Mouse (Mus musculus) MEL-GATA-1-ER (cell line): ENCODE measurements around the gene Map6d1.

Experiments used
- DNase-seq: peaks from one replicate; pipeline ENCODE4 v3.0.0-alpha.2; 2012; ENCODE audit warnings: low read depth; ENCODE audit errors: extremely low read depth

Gene Map6d1

DNA sequence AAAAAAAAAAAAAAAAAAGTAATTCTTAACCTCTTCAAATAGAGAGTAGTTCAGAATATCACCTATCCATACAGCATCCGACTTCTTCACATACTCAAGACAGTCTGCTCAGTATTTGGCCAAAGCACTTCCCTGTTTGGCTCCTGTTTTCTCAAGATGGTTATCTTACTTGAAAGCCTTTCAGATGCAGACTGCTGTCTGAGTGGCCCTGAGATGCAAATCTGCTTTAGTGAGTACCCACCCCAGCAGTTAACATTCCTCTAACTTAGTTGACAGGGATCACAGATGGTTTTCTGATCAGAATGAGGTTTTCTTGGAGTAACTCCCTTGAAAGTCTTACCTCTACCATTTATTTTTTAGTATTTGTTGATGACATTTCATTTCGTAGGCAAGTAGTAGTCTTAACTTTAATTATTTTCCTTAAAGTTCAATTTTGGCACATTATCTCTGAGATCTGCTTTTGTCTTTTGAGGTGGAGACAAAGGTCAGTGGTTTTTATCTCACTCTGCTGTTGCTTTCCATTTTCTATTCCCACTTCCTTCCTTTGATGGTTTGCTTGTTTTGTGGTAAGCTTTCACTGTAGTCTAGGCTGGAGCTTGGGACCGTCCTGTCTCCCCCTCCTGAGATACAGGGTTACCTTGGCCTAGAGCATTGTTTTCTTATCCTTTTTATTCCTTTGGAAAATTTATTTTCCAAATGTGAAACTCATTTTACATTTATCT is 49.8 kb downstream of the Map6d1 start:
- no peak for DNase-seq

GRCm38 (mm10) chr16:20185368-20185767 is 55.8 kb downstream of the Map6d1 start:
- no peak for DNase-seq
